Mouse (Mus musculus) embryonic facial prominence, embryonic 15.5 days (tissue): ENCODE results near the gene Magi2. TPM values are rescaled to one million over a fixed set of nuclear protein-coding genes. Genes with fewer than 3 reads are reported as not detected.
A peak's percentile ranks its signal among the peaks of the same experiment; 100 is the strongest.

Experiments used
- ATAC-seq: fragments of 200-750 bp; cut with Nextera tagmentation; 2 replicates; pipeline ENCODE4 v1.8.0; 2017; ENCODE audit warnings: low read depth, moderate TSS enrichment; ENCODE audit not compliant: insufficient number of reproducible peaks, low FRiP score, low TSS enrichment
- H3K27ac ChIP-seq: fragments of 300-500 bp; sonication (generic); replicated peaks from 2 replicates; pipeline ENCODE4 v1.5.1; 2015; ENCODE audit warnings: mild to moderate bottlenecking, inconsistent platforms
- H3K27me3 ChIP-seq: fragments of 300-500 bp; sonication (generic); 2 replicates; pipeline ENCODE4 v1.6.1; 2015; ENCODE audit warnings: inconsistent platforms
- H3K36me3 ChIP-seq: fragments of 300-500 bp; sonication (generic); 2 replicates; pipeline ENCODE4 v1.6.1; 2015; ENCODE audit warnings: mild to moderate bottlenecking, inconsistent platforms
- H3K4me1 ChIP-seq: fragments of 300-500 bp; sonication (generic); 2 replicates; pipeline ENCODE4 v1.6.1; 2015; ENCODE audit warnings: inconsistent platforms
- H3K4me2 ChIP-seq: fragments of 300-500 bp; sonication (generic); replicated peaks from 2 replicates; pipeline ENCODE4 v1.6.1; 2015; ENCODE audit warnings: mild to moderate bottlenecking, inconsistent platforms
- H3K4me3 ChIP-seq: fragments of 300-500 bp; sonication (generic); replicated peaks from 2 replicates; pipeline ENCODE4 v1.5.1; 2015; ENCODE audit warnings: mild to moderate bottlenecking, inconsistent platforms
- H3K9ac ChIP-seq: fragments of 300-500 bp; sonication (generic); 2 replicates; pipeline ENCODE4 v1.6.1; 2015; ENCODE audit warnings: inconsistent platforms
- H3K9me3 ChIP-seq: fragments of 300-500 bp; sonication (generic); replicated peaks from 2 replicates; pipeline ENCODE4 v1.6.1; 2016; ENCODE audit warnings: inconsistent platforms
- WGBS: fragments of 180-500 bp; shearing (Covaris S2); methylation state at CpG from one replicate; pipeline ENCODE4 v1.1.7; 2015; 5-methylcytosine and 5-hydroxymethylcytosine counted together
- polyA plus RNA-seq: library from polyadenylated mRNA; unstranded; fragments of >200 nt; fragmentation: Nextera tagmentation; extraction: Ambion mirVana; gene quantifications from 2 replicates; pipeline ENCODE4 v1.2.1, GENCODE M21; 2015

Magi2 gene
- polyA plus RNA-seq, 1 experiment from 2014 or later = 6.8 TPM

DNA sequence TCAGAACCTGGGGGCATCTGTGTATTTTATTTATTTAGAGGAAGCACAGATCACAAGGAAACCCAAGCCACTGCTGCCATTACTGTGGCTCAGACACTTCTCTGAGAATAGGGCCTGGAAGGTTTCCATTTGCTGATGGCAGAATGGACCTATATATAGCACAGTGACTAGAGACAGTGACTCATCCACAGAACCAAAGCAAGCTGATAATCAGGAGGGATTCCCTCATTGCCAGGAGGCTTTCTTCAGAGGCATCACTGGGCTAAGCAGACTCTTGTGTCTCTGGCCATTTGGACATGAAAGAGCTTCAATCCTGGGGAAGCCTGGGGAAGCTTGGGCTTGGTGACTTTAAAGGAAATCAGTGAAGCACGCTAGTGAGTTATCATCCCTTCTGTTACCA, 1445.0 kb downstream of the Magi2 start:
- no peak for ATAC-seq
- 44% methylated on average over 1 of the region's 1 CpGs for WGBS
- no peak overlapping the region for H3K9ac ChIP-seq
- H3K27me3 ChIP-seq = no peaks in the 10 kb centered on the region
- no peaks in the 10 kb centered on the region for H3K9me3 ChIP-seq
- no peak overlapping the region for H3K27ac ChIP-seq
- 0 out of 2 replicates have a peak, but pooled peaks cover 3% of the 10 kb centered on the region for H3K4me1 ChIP-seq
- H3K36me3 ChIP-seq = no peaks in the 10 kb centered on the region
- H3K4me2 ChIP-seq = no peak overlapping the region
- no peak overlapping the region for H3K4me3 ChIP-seq

DNA sequence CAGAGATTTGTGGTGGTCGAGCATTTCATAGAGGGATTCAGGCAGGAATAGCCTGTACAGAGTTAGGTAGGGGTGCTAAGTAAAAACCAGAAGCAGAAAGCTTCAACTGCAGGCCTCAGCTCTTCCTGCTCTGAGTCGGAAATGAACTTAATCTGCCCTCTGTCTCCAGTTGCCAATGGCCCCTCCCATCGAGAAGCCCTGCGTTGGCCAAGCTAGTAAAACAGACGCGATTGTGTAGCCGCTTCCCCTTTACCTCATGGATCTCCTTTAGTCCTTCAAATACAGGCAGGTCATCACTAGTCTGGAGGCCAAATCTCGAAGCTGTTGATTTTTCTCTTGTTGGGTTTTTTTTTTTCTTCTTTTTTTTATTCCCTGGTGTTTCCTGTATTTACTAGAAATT, 1447.7 kb downstream of the Magi2 start:
- H3K4me3 ChIP-seq = no peak overlapping the region
- no peak overlapping the region for H3K4me2 ChIP-seq
- 57% methylated on average over 8 of the region's 8 CpGs for WGBS
- H3K27me3 ChIP-seq = no peaks in the 10 kb centered on the region
- H3K9ac ChIP-seq = no peak overlapping the region
- no peak overlapping the region for H3K27ac ChIP-seq
- no peaks in the 10 kb centered on the region for H3K9me3 ChIP-seq
- H3K36me3 ChIP-seq = no peaks in the 10 kb centered on the region
- ATAC-seq = no peak
- H3K4me1 ChIP-seq = 0 out of 2 replicates have a peak, but pooled peaks cover 4% of the 10 kb centered on the region

DNA sequence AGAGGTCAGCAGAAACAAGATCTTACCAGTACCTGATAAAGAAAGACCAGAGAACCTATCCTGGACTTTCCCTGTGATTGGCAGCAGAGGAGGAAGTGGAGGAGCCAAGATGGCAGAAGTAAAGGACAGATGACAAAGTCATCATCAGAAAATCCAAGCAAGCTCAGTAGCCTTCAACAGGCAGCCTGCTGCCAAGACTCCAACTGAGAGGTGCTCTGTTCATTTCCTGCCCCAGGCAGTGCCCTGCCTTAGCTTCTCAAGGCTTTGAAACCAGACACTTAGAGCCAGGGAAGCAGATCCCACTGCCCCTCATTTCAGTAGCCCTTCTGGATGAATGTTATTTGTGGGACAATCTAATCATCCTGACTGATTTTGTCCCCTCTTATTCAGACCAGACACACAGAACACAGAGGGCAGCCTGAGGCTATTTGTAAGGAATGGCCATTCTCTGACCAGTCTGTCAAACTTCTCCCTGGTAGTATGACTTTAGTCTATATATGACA, 1448.4 kb downstream of the Magi2 start:
- ATAC-seq = no peak
- Histone ChIP-seq H3K9me3 (no peaks in the 10 kb centered on the region), H3K27me3 (no peaks in the 10 kb centered on the region), H3K9ac (no peak overlapping the region), H3K27ac (no peak overlapping the region), H3K4me3 (no peak overlapping the region), H3K4me2 (no peak overlapping the region), H3K4me1 (0 out of 2 replicates have a peak, but pooled peaks cover 4% of the 10 kb centered on the region), H3K36me3 (no peaks in the 10 kb centered on the region)

DNA sequence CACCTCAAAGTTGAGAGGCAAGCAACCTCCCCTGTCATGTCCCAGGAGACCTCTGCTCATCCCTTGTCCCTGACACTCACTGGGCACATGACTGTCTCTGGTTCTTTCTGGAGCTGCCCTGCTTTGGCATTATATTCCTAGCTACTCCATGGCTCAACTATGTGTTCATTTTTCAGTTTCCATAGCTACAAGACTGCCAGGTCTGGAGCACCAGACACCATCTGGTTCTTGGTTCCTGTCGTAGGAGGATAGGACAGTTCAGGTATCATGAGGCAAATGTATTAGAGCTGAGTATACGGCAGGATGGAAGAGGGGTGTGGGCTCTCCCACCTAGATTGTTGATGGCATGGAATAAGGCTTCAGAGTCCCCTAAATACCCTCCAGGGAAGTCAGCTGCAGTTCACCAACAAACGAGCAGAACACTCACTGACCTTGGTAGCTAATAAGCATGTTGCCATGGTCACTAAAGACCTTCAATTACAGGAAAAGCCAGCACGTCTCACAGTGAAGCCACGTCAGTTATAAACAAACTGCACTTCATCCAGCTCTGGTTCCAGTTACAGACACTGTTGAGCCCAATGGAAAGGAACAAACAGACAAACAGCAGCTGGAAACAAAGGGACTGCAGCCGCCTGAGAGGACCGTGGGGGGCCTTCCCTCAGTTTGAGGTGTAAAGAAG, 1449.5 kb downstream of the Magi2 start:
- no peak overlapping the region for H3K9ac ChIP-seq
- H3K4me1 ChIP-seq = 0 out of 2 replicates have a peak, but pooled peaks cover 4% of the 10 kb centered on the region
- H3K4me3 ChIP-seq = no peak overlapping the region
- no peak overlapping the region for H3K4me2 ChIP-seq
- no peak overlapping the region for H3K27ac ChIP-seq
- H3K9me3 ChIP-seq = no peaks in the 10 kb centered on the region
- WGBS = 15% methylated on average over 7 of the region's 7 CpGs
- no peaks in the 10 kb centered on the region for H3K36me3 ChIP-seq
- H3K27me3 ChIP-seq = no peaks in the 10 kb centered on the region
- peak; percentile 39 for ATAC-seq

DNA sequence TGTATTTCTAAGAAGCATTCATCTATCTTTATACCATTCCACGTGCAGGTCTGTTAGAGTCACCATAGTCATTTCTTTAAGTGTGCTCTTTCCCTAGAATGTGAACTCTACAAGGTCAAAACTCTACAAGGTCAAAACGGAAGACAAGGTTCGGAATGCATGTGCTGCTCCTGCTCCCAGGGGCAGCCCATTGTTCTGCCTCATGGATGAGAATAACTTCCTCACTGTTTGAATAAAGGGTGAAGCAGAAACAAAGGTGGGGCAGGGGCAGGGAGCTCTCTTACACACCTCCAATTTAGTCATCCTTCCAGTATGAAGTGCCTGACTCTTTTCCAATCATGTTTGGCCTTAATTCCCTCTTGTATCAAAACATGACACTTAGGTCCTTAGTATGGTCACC, 1450.4 kb downstream of the Magi2 start:
- no peaks in the 10 kb centered on the region for H3K9me3 ChIP-seq
- 0 out of 2 replicates have a peak, but pooled peaks cover 4% of the 10 kb centered on the region for H3K4me1 ChIP-seq
- H3K4me3 ChIP-seq = no peak overlapping the region
- H3K4me2 ChIP-seq = no peak overlapping the region
- H3K27me3 ChIP-seq = no peaks in the 10 kb centered on the region
- 61% methylated on average over 3 of the region's 3 CpGs for WGBS
- no peak overlapping the region for H3K9ac ChIP-seq
- no peaks in the 10 kb centered on the region for H3K36me3 ChIP-seq
- no peak overlapping the region for H3K27ac ChIP-seq
- no peak for ATAC-seq

DNA sequence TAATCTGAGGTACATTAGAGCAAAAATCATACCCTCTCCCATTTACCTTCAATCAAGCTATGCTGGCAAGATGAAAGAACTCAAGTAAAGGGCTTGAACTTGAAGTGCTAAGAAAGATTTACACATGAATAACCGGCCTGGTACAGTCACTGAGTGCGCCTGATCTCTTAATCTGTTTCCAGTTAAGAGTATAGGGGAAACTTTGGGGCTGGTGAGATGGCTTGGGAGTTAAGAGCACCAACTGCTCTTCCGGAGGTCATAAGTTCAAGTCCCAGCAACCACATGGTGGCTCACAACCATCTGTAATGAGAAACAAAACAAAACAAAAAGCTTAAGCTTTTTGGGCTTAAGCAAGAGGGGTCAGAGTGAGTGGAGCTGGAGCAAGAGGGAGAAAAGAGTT, 1451.7 kb downstream of the Magi2 start:
- H3K27me3 ChIP-seq = no peaks in the 10 kb centered on the region
- no peak overlapping the region for H3K4me2 ChIP-seq
- no peak overlapping the region for H3K4me3 ChIP-seq
- no peaks in the 10 kb centered on the region for H3K36me3 ChIP-seq
- H3K9ac ChIP-seq = no peak overlapping the region
- no peaks in the 10 kb centered on the region for H3K9me3 ChIP-seq
- H3K27ac ChIP-seq = no peak overlapping the region
- no peak for ATAC-seq
- 45% methylated on average over 3 of the region's 3 CpGs for WGBS
- 0 out of 2 replicates have a peak, but pooled peaks cover 4% of the 10 kb centered on the region for H3K4me1 ChIP-seq

DNA sequence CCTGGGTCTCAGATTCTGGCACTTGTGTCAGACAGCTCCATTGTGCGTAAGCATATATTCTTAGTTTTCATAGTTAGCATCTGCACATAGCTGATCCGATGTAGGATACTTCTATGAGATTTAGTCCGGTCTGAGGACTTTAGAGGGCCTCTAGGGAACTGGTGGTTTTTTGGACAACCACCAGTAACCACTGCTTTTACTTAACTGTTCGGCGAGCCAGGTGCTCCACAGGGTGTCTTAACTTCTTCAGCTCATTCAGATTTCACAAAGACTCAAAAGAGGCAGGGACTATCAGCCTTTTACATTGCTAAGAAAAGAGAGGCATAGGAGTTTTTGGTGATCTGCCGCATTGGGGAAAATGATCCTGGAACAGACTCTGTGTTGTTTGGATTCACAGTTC, 1453.1 kb downstream of the Magi2 start:
- H3K4me2 ChIP-seq = no peak overlapping the region
- no peaks in the 10 kb centered on the region for H3K9me3 ChIP-seq
- no peaks in the 10 kb centered on the region for H3K27me3 ChIP-seq
- no peaks in the 10 kb centered on the region for H3K36me3 ChIP-seq
- no peak overlapping the region for H3K27ac ChIP-seq
- ATAC-seq = no peak
- no peak overlapping the region for H3K4me3 ChIP-seq
- no peak overlapping the region for H3K9ac ChIP-seq
- 0 out of 2 replicates have a peak, but pooled peaks cover 4% of the 10 kb centered on the region for H3K4me1 ChIP-seq
- 91% methylated on average over 6 of the region's 6 CpGs for WGBS

DNA sequence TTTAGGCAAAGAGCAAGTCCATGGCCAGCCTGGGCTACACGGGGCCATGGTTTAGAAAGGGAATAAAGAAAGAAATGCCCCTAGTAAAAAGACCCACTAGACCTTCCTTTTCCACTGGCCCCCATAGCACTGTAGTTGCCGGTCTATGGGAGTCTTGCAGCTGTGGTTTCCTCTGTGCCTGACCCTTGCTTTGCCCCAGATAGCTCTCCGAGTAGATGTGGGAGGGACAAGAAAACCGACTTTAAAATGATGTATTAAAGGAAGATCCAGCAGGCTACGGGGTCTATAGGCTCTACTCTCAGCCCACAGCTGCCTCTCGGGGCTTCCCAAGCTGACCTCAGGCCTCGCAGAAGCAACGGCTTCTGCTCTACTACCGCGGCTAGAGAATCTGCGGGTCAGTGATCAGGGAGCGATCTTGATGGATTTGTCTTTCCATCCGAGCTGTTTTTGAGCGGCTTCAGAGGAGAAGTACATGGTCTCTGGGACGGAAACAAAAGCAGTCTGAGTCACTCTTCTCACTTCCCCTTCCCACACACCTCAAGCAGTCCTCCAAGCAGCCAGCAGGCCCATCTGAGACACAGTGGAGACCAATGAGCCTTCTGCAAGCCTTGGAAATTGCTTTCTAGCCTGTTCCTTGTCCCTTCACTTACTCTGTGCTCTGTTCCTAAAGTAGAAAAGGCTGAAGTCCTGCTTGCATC, 1454.1 kb downstream of the Magi2 start:
- Histone ChIP-seq H3K27ac (no peak overlapping the region), H3K4me3 (no peak overlapping the region), H3K27me3 (no peaks in the 10 kb centered on the region), H3K9me3 (no peaks in the 10 kb centered on the region), H3K4me1 (0 out of 2 replicates have a peak, but pooled peaks cover 4% of the 10 kb centered on the region), H3K9ac (no peak overlapping the region), H3K36me3 (no peaks in the 10 kb centered on the region), H3K4me2 (no peak overlapping the region)
- 86% methylated on average over 15 of the region's 15 CpGs for WGBS
- ATAC-seq = no peak

DNA sequence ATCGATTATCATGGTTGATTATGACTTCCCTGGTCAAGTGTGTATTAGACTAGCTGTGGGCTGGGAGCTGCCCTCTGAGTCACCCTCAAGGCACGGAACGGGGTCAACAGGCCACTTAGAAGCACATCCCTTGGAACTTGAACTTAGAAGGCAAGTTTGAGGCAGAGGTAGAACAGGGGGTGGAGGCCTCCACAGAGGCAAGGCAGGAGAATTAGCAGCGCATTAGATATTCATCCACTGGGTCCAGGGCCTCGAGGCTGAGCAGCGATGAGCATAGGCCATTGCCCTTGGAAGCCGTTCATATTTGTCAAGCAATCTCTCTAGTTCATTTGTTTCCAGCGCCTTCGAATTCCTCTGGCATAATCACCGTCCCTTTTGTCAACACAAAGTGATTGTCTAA, 1454.8 kb downstream of the Magi2 start:
- no peak overlapping the region for H3K27ac ChIP-seq
- H3K9me3 ChIP-seq = no peaks in the 10 kb centered on the region
- H3K27me3 ChIP-seq = no peaks in the 10 kb centered on the region
- no peak overlapping the region for H3K4me3 ChIP-seq
- 0 out of 2 replicates have a peak, but pooled peaks cover 2% of the 10 kb centered on the region for H3K4me1 ChIP-seq
- H3K9ac ChIP-seq = no peak overlapping the region
- ATAC-seq = no peak
- WGBS = 82% methylated on average over 10 of the region's 10 CpGs
- no peak overlapping the region for H3K4me2 ChIP-seq
- H3K36me3 ChIP-seq = no peaks in the 10 kb centered on the region

DNA sequence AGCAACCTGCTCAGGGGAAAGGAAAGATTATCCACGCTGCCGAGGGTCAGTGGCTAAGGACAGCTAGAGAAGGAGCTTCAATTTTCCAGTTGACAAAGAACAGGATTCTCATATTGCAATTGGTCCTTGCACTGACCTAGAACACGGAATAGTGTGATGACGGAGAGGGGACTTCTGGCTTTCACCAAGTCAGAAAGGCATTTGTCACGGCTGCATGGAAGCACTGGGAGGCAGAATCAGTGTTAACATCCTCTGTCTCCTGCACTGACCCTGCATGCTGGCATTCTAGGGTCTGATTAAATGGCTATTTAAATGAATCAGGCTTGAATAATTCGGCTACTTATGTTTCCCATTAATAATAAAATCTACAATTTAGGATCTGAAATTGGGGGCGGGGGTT, 1455.4 kb downstream of the Magi2 start:
- H3K36me3 ChIP-seq = no peaks in the 10 kb centered on the region
- 64% methylated on average over 7 of the region's 7 CpGs for WGBS

DNA sequence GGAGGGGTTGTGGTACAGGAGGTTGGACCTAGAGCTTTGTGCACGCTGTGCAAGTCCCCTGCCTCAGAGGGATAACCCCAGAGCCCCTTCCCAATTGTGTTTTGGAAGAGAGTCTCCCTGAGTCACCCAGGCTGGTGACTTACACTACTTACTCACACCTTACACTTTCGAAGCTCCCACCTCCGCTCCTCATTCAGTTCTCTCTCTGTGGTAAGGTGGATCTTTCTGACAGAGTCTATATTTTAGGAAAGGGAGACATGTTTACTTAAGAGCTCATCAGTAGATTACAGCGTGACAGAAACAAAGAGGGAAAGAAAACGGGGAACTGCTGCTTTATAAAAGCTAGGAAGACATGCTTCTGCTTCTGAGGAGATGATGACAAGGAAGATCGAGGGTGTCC, 1457.3 kb downstream of the Magi2 start:
- Histone ChIP-seq H3K9me3 (no peaks in the 10 kb centered on the region), H3K36me3 (no peaks in the 10 kb centered on the region), H3K27ac (no peak overlapping the region), H3K4me1 (no peaks in the 10 kb centered on the region), H3K27me3 (no peaks in the 10 kb centered on the region), H3K9ac (no peak overlapping the region), H3K4me3 (no peak overlapping the region), H3K4me2 (no peak overlapping the region)
- no peak for ATAC-seq
- WGBS = 76% methylated on average over 6 of the region's 6 CpGs

More for the DNA sequence above, 1455.4 kb downstream of the Magi2 start:
- ATAC-seq = no peak
- H3K27me3 ChIP-seq = no peaks in the 10 kb centered on the region
- H3K4me3 ChIP-seq = no peak overlapping the region
- H3K9ac ChIP-seq = no peak overlapping the region
- no peaks in the 10 kb centered on the region for H3K4me1 ChIP-seq
- H3K4me2 ChIP-seq = no peak overlapping the region
- H3K27ac ChIP-seq = no peak overlapping the region
- no peaks in the 10 kb centered on the region for H3K9me3 ChIP-seq
